Comparison of ENCODE assay signal across 1 mouse cellular context in the genomic region with DNA sequence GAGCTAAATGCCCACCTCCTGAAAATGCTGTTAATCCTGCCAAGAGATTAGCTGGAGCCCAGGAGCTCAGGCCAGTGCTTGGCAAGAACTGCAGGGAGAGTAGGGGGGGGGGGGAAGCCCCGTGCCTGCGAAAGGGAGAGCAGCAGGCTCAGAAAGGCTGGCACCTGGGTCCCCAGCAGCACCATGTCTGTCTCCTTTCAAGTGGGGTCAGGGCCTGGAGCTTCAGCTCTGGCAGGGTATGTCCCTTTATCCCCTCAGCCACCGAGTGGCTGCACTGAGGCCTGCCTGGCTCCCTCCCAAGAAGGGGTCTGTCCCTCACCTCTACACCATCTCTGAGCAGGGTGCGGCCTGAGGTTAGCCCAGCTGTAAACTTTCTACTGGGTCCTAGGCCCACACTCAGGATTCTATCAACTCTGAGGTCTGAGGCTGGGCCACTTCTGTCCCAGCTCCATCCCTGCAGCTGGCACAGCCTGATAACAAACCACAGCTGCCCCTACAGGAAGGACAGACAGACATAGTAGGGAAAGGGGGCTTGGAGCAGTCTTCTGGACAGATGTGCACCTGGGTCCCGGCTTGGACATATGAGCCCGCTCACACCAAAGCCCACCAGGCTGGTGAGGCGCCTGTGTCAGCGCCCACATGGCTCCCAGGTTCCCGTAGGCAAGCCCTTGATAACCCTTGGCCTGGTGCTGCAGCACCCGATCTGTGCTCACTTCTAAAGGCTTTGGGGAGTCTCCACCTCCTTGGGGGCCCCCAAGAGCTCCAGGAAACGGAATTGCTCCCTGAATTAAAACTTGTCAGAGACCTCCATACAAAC.
TF ChIP-seq lines count a peak whose summit lies in the region.

No protein-coding gene starts in this region.

TF ChIP-seq in MEL, 35 proteins besides CTCF, POLR2A, EP300 and RAD21:
- TF ChIP-seq CHD1 (IDR thresholded peaks at IDR 0.05; ENCODE audit: low read depth, low read length) (no peak), ETS1 (IDR thresholded peaks at IDR 0.05; ENCODE audit: low read depth, low read length) (peak; percentile 2; the same call in 1 of the 2 replicates), MAZ (IDR thresholded peaks at IDR 0.05; ENCODE audit: low read depth, low read length) (peak; percentile 21; the same call in 1 of the 2 replicates), SIN3A (IDR thresholded peaks at IDR 0.05; ENCODE audit: low read length) (0 out of 2 replicates have a peak, but pooled peaks have one; percentile 51), KAT2A (conservative IDR thresholded peaks at IDR 0.05; ENCODE audit: low read depth, low read length) (no peak), TCF12 (IDR thresholded peaks at IDR 0.05; ENCODE audit: low read depth, low read length) (peak; percentile 88), MXI1 (IDR thresholded peaks at IDR 0.05; ENCODE audit: low read depth, low read length) (peak; percentile 47; the same call in 1 of the 2 replicates), ELF1 (IDR thresholded peaks at IDR 0.05; ENCODE audit: low read depth, low read length) (no peak), E2F4 (IDR thresholded peaks at IDR 0.05; ENCODE audit: borderline replicate concordance, low read depth, low read length) (no peak), TAL1 (IDR thresholded peaks at IDR 0.05; ENCODE audit: low read length) (peak; percentile 99), GATA1 (IDR thresholded peaks at IDR 0.05; ENCODE audit: low read depth, low read length) (peak; percentile 70), HCFC1 (IDR thresholded peaks at IDR 0.05; ENCODE audit: low read depth, low read length) (no peak)
TF ChIP-seq in MEL: peak in this region for 7.
